Mouse (Mus musculus) cortical plate, adult 2 months (tissue): Measurements from ENCODE around the gene Sardh.

ENCODE experiments used
- CTCF ChIP-seq: fragments of 200-500 bp; IDR thresholded peaks from 2 replicates; pipeline ENCODE4 v1.5.1; 2011; ENCODE audit warnings: mild to moderate bottlenecking, control low read depth, low read length; ENCODE audit not compliant: insufficient read depth; ENCODE audit errors: extremely low read depth
- POLR2A ChIP-seq: fragments of 200-500 bp; IDR thresholded peaks from 2 replicates; pipeline ENCODE4 v1.6.1; 2011; ENCODE audit warnings: mild to moderate bottlenecking, low read length, control low read depth; ENCODE audit not compliant: insufficient read depth; ENCODE audit errors: extremely low read depth

GRCm38 (mm10) chr2:27228809-27229480, 19.2 kb downstream of the Sardh start:
- TF ChIP-seq POLR2A: no peak
- TF ChIP-seq CTCF: peak; percentile 30; the same call in 1 of the 2 replicates
